Mouse (Mus musculus) left cerebral cortex, adult 11 months (tissue): ENCODE measurements at regions not wholly inside any gene's neighbourhood (a gene's known extent, or its start where the extent isn't known, plus 50 kb on each side); places are given as distances from the start of the nearest gene placed in this dataset.

Experiments
- DNase-seq: peaks from one replicate; pipeline ENCODE4 v3.0.0; 2022; ENCODE audit warnings: low spot score

- no peak for DNase-seq
Observed at GRCm38 (mm10) chr11:65638211-65638610, 149.9 kb downstream of the Map2k4 start.

- no peak for DNase-seq
Observed at GRCm38 (mm10) chr11:65637206-65637605, 150.9 kb downstream of the Map2k4 start.

GRCm38 (mm10) chr11:65635307-65635706, 152.8 kb downstream of the Map2k4 start:
- DNase-seq = no peak

- DNase-seq = no peak
Observed at GRCm38 (mm10) chr11:65631164-65631563, 156.9 kb downstream of the Map2k4 start.

GRCm38 (mm10) chr11:65630436-65630835, 157.7 kb downstream of the Map2k4 start:
- DNase-seq = no peak

GRCm38 (mm10) chr11:65629320-65629719, 158.8 kb downstream of the Map2k4 start:
- DNase-seq = no peak

- no peak for DNase-seq
Observed at GRCm38 (mm10) chr11:65618976-65619375, 169.1 kb downstream of the Map2k4 start.

- no peak for DNase-seq
Observed at GRCm38 (mm10) chr11:65610536-65610935, 177.6 kb downstream of the Map2k4 start.

- DNase-seq = no peak
Observed at GRCm38 (mm10) chr11:65609056-65609455, 179.0 kb downstream of the Map2k4 start.

- no peak for DNase-seq
Observed at GRCm38 (mm10) chr11:65597298-65598076, 190.6 kb downstream of the Map2k4 start.

GRCm38 (mm10) chr11:65588491-65588890, 199.6 kb downstream of the Map2k4 start:
- DNase-seq = no peak

GRCm38 (mm10) chr11:65567831-65568230, 220.3 kb downstream of the Map2k4 start:
- DNase-seq = no peak

GRCm38 (mm10) chr11:65558236-65558635, 229.9 kb downstream of the Map2k4 start:
- no peak for DNase-seq

GRCm38 (mm10) chr11:65551073-65551472, 237.0 kb downstream of the Map2k4 start:
- DNase-seq = no peak

- DNase-seq = no peak
Observed at GRCm38 (mm10) chr11:65544281-65544680, 243.8 kb downstream of the Map2k4 start.

- DNase-seq = no peak
Observed at GRCm38 (mm10) chr11:65543581-65543980, 244.5 kb downstream of the Map2k4 start.

GRCm38 (mm10) chr11:65537046-65537630, 251.0 kb downstream of the Map2k4 start:
- DNase-seq = no peak

GRCm38 (mm10) chr11:65535726-65536442, 252.2 kb downstream of the Map2k4 start:
- no peak for DNase-seq

- no peak for DNase-seq
Observed at GRCm38 (mm10) chr11:65530744-65531143, 257.4 kb downstream of the Map2k4 start.

GRCm38 (mm10) chr11:65505106-65505865, 235.5 kb upstream of the Myocd start:
- no peak for DNase-seq

GRCm38 (mm10) chr11:65497979-65498378, 228.2 kb upstream of the Myocd start:
- no peak for DNase-seq

- DNase-seq = no peak
Observed at GRCm38 (mm10) chr11:65497415-65497814, 227.6 kb upstream of the Myocd start.
